Mouse (Mus musculus) ES-Bruce4 (cell line): ENCODE results near the gene Bax.

Experiments
- CTCF ChIP-seq: IDR thresholded peaks from one replicate; pipeline ENCODE4 v1.8.1; 2011; ENCODE audit warnings: low read depth, low read length
- EP300 ChIP-seq: IDR thresholded peaks from 2 replicates; pipeline ENCODE4 v1.6.1; 2011; ENCODE audit warnings: low read depth, low read length; ENCODE audit not compliant: insufficient read depth
- POLR2A ChIP-seq: IDR thresholded peaks from one replicate; pipeline ENCODE4 v1.8.1; 2011; ENCODE audit warnings: low read length; ENCODE audit not compliant: insufficient read depth

DNA sequence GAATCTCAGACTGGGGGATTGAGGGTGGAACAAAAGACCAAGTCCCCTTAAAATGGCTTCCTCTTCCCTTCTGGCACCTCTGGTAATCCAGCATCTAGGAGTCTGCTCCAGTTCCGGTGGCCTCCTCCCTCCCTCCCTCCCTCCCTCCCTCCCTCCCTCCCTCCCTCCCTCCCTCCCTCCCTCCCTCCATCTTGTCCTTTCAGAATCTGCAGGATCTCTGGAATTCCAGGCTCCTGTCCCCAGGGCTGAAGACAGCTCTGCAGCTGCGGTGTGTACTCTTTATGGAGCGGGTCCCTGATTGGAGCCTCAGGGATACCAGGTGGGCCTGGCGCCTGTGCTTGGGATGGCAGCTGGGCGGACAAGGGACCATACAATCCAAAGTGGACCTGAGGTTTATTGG is 5.4 kb downstream of the Bax start:
- TF ChIP-seq POLR2A (peak; percentile 18), EP300 (no peak), CTCF (no peak)
